Mouse (Mus musculus): ENCODE data around the gene Olfr312.

GRCm38 (mm10) chr11:58870961-58871360 is 41.9 kb downstream of the Olfr312 start:
- TF ChIP-seq GATA1 (IDR thresholded peaks at IDR 0.05; ENCODE audit: low read length) (no peak), TAL1 (IDR thresholded peaks at IDR 0.05; ENCODE audit: low read length) (no peak)
